Mouse (Mus musculus): ENCODE data around the gene Nectin4.

Nectin4 gene

DNA sequence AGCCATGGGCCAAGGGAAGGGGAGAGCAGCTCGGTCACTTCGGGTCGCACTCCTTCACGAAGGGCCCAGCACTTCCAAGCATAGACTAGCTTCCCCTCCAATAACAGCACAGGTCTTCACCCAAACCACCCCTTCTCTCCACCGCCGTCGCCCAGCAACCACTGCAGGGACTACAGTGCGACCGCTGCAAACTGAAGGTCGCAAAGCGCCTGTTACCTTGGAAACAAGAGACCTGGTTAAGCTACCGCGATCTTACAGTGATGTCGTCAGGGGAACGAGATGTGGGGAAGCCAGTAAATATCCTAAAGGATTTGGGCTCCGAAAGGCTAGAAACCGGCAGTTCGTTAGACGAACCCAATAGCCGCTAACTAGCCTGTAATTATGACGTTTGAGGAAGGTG lies 9.2 kb upstream of the Nectin4 start, which contains the start of gene Klhdc9:
TSS of gene Klhdc9 (minus strand) at position 143 of the 400 bp plus-strand sequence.
- peak; percentile 92 to 93 for DNase-seq

DNA sequence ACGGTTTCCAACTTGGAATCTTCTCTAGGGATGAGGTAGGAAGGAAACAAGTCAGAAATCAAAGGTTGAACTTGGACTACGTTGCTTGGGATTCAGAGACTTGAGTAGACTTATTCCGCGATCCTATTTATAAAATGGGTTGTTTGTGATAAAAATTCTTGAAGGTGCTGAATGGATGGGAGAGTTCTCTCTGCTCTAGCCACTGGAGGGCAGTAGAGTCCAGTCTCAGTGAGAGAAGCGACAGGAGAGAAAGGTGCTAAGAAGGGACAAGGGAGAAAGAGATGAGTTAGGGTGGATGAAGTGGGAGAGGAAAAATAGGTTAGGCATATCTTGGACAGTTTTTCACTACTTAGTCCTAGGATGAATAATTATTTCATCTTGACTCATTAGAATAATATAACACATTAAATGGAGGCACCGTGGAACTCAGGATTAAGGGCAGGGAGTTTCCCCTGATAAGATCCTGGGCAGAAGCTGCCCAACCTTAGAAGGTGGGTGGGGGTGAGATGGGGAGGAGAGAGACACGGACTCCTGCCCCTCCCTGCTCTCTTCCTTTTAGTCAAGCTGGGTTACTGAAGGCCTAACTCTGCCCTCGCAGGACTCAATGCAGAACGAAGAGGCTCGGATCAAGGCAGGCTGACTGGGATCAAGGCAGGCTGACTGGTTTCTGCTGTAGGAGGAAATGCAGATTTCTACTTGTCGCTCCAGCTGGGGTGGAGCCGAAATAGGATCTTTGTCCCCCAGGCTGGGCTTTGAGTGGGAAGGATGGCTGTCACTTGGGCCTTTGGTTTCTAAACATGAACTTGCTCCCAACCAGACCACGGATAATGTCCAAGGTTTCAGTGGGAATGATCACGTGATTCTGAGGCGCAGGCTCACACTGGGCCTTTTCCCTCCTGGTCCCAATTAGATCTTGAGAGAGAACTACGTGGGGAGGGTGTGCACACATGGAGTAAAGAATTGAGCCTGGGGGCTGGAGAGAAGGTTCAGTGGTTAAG lies 8.5 kb upstream of the Nectin4 start:
- DNase-seq, result peak; percentile 86 to 88

GRCm38 (mm10) chr1:171365934-171366333 lies 4.0 kb upstream of the Nectin4 start:
- DNase-seq, result no peak

DNA sequence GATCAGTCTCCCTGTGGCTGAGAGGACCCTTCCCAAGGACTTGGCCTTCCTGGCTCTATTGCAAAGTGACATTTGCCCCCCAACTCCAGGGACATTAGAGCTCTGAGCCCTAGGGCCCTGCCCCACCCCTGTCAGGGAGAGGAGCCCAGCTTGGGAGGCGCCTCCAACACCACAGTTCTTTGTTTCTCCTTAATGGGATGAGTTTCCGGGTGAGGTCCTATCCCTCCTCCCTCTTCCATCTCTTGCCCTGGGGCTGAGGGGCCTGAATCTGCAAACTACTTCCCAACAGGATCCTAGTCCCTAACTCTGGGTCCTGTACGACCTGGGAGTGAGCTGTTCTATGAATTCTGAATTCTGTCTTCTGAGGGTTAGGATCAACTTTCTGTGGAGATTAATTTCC lies 3.0 kb downstream of the Nectin4 start:
- DNase-seq, result no peak

DNA sequence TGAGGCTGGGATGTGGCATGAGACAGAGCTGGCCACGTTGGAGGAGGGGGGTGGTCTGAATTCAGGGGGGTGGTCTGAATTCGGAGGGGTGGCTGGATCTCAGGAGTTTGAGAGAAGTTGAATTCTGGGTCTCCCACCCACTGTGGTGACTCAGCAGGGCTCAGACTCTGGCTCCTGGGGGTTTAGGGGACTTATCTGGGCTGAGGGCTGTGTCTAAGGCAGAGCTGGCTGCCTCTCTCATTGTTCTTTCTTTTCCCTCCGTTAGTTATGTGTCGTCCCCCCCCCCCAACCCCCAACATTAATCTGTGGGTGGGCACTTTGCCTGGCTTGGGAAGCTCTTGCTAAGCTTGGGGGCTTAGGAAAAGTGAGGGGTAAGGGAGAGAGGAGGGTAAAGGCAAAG lies 4.0 kb downstream of the Nectin4 start:
- no peak for DNase-seq

GRCm38 (mm10) chr1:171375646-171376097 lies 5.8 kb downstream of the Nectin4 start:
- no peak for DNase-seq

DNA sequence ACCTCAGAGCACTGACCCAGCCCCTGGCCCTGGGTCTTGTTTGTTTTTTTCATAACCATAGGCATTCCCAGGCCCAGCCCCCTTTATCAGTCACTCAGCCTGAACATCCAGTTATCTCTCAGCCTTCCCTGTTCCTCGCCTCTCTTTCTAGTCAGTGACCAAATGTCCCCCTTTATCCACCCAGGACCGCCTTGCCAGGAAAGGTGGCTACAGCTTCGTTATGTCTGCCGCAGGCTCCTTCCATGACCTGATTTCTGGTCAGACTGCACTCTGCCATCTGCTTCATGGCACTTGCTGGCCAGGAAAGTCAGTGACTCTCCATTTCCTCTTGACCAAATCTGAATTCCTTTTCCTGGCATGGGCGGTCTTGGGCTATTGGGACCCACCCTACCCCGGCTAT lies 8.4 kb downstream of the Nectin4 start:
- DNase-seq, result peak; percentile 54

GRCm38 (mm10) chr1:171379935-171380599 lies 10.2 kb downstream of the Nectin4 start:
- DNase-seq, result peak; percentile 74 to 85

DNA sequence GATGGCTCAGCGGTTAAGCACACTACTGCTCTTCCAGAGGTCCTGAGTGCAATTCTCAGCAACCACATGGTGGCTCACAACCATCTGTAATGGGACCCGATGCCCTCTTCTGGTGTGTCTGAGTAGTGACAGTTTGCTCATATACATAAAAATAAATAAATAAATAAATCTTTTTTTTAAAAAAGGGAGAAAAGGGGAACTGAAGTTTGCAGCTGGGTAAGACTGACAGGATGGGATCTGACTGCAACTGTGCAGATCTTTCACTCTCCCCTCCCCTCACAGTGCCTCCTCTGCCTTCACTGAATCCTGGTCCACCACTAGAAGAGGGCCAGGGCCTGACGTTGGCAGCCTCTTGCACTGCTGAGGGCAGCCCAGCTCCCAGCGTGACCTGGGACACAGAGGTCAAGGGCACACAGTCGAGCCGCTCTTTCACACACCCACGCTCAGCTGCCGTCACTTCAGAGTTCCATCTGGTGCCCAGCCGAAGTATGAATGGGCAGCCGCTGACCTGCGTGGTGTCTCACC lies 12.3 kb downstream of the Nectin4 start:
- no peak for DNase-seq

DNA sequence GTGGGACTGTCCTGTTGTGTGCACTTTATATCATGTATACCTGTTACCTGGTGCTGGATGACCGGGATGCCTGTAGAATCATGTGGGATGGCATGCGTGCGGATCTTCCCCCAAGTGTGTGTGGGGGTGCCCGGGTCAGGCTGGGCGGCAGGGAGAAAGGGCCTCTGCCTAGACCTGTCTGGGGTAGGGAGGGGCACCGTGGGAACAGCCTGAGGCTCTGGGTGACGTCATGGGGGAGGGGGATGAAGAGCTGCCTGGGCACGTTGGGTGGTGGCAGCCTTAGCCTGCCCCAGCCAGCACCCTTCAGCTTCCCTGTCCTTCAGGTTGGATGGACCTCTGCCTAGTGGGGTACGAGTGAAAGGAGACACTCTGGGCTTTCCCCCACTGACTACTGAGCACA lies 14.5 kb downstream of the Nectin4 start:
- DNase-seq, result no peak

- no peak for DNase-seq
These were observed 15.3 kb downstream of the Nectin4 start for GRCm38 (mm10) chr1:171385171-171385570.

DNA sequence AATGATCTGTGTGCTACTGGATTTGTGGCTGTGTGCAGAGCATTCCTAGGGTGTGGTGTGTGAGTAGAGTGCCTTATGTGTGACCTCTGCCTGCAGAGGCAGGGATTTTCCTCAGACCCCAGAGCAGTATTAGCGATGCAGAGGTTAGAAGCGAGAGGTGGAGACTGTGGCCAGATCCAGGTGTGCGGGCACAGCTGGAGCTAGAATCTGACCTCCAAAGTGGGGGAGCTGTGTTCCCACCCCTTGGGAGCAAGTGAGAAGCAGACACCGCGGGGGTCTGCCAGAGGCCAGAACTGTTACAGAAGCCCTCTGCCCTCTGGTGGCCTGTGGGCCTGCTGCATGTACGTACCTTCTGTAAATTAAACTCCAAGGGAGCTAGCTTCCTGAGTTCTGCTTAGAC lies 17.2 kb downstream of the Nectin4 start:
- DNase-seq, result peak; percentile 28 to 69

DNA sequence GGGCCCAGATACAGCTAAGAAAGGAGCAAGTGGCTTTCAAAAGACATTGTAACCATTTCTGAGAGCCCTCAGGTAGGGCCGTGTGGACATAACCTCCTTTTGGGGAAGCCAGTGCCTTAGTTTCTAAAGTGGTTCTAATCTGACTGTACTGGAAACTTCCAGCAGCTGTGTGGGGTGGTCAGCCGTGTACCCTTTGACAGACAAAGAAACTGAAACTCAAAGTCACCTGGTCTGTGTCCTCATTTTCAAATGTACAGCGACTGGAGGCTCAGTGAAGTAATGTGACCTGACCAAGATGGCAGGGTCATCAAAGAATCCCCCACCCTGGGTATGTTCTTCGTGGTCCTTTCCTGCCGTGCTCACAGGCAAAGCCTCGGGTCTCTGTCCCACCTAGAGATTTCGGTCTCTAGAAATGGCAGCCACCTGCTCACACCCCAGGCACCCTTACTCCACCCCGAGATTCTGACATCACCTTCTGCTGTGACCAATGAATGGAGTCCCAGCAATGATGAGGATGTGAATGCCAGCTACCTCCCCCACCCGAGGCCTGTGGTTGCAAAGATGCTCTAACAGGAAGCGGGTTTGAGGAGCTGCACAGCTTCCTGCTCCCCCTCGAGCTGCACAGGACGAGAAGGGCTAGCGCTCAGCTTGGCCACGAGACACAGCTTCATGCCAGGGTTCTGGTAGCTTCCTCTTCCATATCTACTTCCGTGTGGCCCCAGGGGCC lies 18.6 kb downstream of the Nectin4 start, which contains the start of gene Arhgap30:
TSS of gene Arhgap30 (plus strand) at position 579 of the 727 bp plus-strand sequence.
- no peak for DNase-seq

DNA sequence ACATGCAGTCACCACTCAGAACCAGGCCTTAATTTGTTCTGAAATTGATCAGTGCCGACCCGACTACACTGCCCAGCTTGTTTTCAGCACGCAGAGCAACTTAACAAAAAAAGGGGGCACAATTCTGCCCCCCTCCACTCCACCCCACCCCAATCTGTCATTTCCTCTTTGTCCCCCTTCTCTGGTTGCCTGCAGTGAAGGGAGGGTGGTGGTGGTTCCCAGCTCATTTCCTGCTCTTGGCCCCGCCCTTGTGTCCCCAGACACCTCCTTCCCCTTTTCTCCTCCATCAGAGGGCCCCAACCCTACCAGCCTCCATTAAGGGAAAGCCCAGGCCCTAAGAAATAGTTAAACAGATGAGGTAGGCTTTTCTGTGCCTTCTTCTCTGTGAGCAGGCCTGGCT lies 20.2 kb downstream of the Nectin4 start:
- DNase-seq, result no peak

GRCm38 (mm10) chr1:171401821-171402220 lies 31.9 kb downstream of the Nectin4 start:
- no peak for DNase-seq

- no peak for DNase-seq
These were observed 33.1 kb downstream of the Nectin4 start for GRCm38 (mm10) chr1:171402991-171403390.

DNA sequence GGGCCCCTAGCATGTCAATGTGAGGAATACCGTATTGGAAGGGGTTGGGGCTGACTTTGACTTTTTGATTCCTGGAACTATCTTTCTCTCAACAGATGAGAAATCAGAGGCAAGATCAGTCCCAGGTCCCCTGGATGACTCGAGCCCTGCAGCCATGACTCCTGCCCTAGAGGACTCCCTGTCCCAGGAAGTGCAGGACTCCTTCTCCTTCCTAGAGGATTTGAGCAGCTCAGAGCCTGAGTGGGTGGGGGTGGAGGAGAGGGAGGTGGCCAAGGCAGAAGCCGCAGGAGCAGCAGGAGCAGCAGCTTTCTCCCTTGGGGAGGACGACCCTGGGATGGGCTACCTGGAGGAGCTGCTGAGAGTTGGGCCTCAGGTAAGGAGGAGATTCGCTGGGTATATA lies 37.4 kb downstream of the Nectin4 start:
- DNase-seq, result no peak

DNA sequence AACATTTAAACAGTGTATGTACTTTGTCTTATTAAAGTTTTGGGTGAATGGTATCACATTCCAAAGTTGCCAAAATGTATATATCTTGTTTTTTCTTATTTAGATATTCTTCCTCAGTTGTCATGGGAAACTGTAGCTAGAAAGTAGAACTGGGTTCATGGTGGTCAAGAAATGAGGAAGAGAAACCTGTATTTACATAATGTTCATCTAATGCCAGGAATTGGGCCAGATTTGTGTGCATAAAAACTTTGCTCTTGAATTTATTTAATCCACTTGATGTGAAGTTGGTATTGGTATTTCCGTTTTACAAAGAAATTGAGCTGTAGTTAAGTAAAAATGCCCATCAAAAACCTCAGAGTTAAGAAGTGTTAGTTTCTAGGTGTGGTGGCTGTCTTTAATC lies 40.3 kb downstream of the Nectin4 start:
- DNase-seq, result no peak

DNA sequence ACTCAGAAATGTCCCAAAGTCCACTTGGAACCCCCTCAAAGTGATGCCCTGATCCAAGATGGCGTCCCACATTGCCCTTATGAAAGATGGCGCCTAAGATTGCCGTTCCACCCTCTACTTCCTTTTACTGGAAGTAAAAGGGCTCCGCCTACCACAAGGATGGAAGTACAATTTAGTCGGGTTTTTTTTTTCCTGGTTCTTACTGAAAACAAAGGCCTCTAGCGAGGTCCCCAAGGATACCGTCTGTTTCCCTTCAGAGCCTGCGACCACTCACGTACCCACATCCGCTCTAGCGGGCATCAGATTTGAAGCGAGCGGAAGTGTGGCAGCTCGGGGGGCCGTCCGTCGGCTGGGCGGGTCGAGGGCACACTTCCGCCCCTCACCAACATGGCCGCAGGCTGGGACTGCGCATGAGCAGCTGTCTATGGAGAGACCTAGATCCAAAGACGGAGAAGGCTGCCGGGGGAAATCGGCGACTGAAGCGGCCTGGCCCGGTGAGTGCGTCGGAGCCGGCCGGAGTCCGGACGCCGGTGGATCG lies 41.1 kb downstream of the Nectin4 start, which contains the start of gene Usf1:
TSS of gene Usf1 (plus strand) at position 367 of the 538 bp plus-strand sequence.
- peak; percentile 95 to 96 for DNase-seq

DNA sequence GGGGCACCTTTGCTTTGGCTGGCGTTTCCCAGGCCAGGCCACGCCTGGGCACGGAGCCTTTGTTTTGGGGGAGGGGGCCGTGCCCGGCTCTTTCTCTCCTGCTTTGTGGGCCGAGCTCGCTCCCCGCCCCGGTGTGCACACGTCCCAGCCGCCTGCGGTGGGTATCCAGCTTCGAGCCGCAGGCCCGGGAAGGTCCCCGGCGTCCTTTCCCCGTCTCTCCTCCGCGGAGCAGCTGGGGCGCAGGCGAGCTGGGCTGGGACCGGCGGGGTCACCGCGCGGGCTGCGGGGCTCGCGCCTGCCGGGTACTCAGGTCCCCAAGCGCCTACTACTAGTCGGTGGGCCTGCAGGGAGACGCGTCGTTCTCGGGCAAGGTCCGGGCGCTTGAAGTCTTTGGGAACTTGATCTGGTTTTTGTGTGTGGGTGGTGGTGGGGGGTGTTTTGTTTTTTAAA lies 41.6 kb downstream of the Nectin4 start:
- DNase-seq, result no peak

DNA sequence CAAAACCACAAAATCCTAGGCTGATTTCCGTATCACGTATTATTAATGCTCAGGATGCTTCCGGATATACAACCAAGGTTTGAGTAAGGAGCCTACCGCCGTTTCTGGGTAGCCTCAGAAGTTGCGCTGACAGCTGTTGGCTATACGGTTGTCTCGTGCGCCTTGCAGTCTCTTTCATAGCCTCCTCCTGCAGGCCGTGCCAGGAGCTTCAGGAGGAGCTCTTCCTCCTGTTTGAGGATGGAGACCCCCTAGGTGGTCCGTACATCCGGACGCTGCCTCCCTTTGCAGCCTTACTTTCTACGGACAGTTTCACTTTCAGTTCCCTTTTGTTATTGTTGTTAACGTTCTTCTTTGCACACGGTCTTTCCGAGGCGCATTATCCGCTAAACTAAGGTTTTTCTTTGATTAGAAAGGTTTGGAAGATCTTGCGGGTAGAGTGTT lies 42.1 kb downstream of the Nectin4 start:
- DNase-seq, result peak; percentile 47 to 49

GRCm38 (mm10) chr1:171412446-171412845 lies 42.5 kb downstream of the Nectin4 start:
- DNase-seq, result no peak
